Mouse (Mus musculus) stomach, postnatal 0 days (tissue): ENCODE measurements around the gene Shisal2a.

ENCODE experiments used
- CTCF ChIP-seq: IDR thresholded peaks from 2 replicates; pipeline ENCODE4 v1.5.1; 2016; ENCODE audit warnings: antibody characterized with exemption, low read depth, mild to moderate bottlenecking, moderate library complexity
- EP300 ChIP-seq: optimal IDR thresholded peaks from 2 replicates; pipeline ENCODE3; 2016; ENCODE audit warnings: antibody characterized with exemption

GRCm38 (mm10) chr4:108430656-108431560 is 47.8 kb upstream of the Shisal2a start:
- TF ChIP-seq CTCF (no peak), EP300 (no peak)
